ENCODE assay signal across 10 mouse cellular contexts in the genomic region with DNA sequence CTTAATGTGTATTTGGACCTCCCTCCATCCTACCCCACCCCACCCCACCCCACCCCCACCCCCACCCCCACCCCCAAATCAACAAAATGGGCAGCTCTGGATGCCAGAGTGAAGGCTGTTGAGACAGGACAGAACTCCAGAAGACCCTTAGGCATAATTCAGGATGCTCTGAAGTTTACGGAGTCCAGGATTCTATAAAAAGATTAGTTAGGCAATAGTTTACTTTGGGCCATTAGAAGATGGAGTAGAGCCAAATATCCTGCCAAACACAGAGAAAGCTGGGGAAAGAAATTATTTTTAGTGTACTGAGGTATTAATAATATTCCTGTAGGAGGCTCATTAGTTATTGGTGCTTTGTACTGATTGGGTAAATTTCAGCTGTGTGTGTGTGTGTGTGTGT.
"Had no signal": no experiment of that assay in that cellular context is flagged by ENCODE, and none has a peak within 500 bp of the region (broad histone marks: within the 10 kb centered on the region; RNA-seq: fewer than 3 reads in every experiment).

No protein-coding gene starts in this region.

- H3K9me3 ChIP-seq: limb, embryonic 10.5 days; liver, embryonic 13.5 days; neural tube, embryonic 12.5 days had no signal

- DNase-seq: kidney, adult 18-20 months; kidney, postnatal 25 days; liver, embryonic 13.5 days; liver, postnatal 0 days; midbrain, embryonic 14.5 days; thymus, postnatal 36 days had no signal

- H3K27ac ChIP-seq: left cerebral cortex, adult 2 months; limb, embryonic 10.5 days; liver, embryonic 13.5 days; midbrain, embryonic 10.5 days; neural tube, embryonic 12.5 days had no signal

- H3K4me3 ChIP-seq: left cerebral cortex, adult 2 months; limb, embryonic 10.5 days; liver, embryonic 13.5 days; midbrain, embryonic 10.5 days; neural tube, embryonic 12.5 days had no signal

- ATAC-seq: liver, postnatal 0 days had no signal

- H3K4me1 ChIP-seq: limb, embryonic 10.5 days; liver, embryonic 13.5 days; midbrain, embryonic 10.5 days; neural tube, embryonic 12.5 days had no signal

- H3K36me3 ChIP-seq: limb, embryonic 10.5 days; liver, embryonic 13.5 days; midbrain, embryonic 10.5 days; neural tube, embryonic 12.5 days had no signal

- H3K4me2 ChIP-seq: liver, embryonic 13.5 days; neural tube, embryonic 12.5 days had no signal

- H3K9ac ChIP-seq: liver, embryonic 13.5 days; liver, postnatal 0 days; neural tube, embryonic 12.5 days had no signal

- H3K27me3 ChIP-seq: liver, embryonic 13.5 days; neural tube, embryonic 12.5 days had no signal
